Mouse (Mus musculus): ENCODE results near the gene Uggt2.

DNA sequence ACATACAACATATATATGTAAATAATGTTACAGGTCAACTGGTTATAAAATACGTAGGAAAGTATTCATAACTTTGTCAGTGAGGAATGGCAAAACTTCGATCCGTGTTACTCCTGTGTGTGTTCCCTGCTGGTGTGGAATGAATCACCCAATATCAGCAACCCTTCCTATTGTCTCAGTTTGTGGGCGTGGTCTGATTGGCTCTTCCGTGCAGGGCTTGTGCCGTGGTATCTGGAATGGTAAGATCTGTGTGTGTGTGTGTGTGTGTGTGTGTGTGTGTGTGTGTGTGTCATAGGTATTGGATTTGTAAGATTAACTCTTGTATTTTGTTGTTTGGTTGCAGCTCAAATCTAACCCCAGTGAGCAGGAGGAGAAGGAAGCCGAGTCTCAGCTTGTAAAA, 131.6 kb downstream of the Uggt2 start:
- TF ChIP-seq GATA1 (IDR thresholded peaks at IDR 0.05; ENCODE audit: borderline replicate concordance, low read length) (no peak), FLI1 (IDR thresholded peaks at IDR 0.05; ENCODE audit: low read length) (no peak)

All from megakaryocyte, embryonic 14.5 days (primary cell).